Comparison of ENCODE assay signal across 12 mouse cellular contexts in the genomic region with DNA sequence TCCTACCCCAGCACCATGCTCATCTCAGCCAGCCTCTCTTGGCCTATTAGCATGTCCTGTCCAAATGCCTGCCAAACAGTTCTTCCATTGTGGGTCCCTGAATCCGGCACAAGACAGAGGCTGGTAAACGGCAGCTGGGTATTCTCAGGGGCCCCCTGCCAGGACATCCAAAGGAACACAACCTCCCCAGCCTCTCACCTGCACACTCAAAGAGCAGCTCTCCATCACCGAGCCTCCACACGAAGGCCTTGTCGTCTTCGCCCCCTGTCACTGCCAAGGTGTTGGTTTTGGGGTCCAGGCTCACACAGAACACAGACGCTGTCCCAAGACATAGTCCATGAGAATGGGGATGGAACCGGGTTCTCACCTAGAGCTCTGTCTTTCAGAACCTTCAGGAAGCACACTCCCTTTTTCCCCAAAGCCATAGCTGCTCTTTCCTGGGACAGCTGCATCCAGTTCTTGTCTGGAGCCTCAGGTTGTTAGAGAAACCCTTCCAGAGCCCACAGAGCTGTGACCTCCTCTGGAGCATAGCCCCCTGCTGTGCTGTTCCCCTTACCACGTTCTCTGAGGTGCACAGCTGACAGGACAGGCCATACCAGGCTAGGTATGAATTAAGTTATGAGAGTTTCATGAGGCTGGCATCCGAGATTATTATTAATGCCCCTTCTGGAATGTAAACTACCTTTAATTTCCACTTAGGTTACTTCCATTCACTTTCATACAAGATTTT. TPM values are rescaled to one million over a fixed set of nuclear protein-coding genes. Genes with fewer than 3 reads are reported as not detected.
DNase-seq lines count a peak whose midpoint lies in the region; ATAC-seq and TF ChIP-seq lines count a peak whose summit lies in the region.
"Had no signal": no experiment of that assay in that cellular context is flagged by ENCODE, and none has a peak within 500 bp of the region (broad histone marks: within the 10 kb centered on the region; RNA-seq: fewer than 3 reads in every experiment).

No protein-coding gene starts in this region.

- H3K4me3 ChIP-seq in forebrain, embryonic 14.5 days (ENCODE audit: low read depth, low read length), result no peak overlapping the region
- no peak overlapping the region for H3K4me3 ChIP-seq in forebrain, embryonic 16.5 days (replicated peaks; ENCODE audit: low read length)
- peak overlapping the region; percentile 54 for H3K4me3 ChIP-seq in megakaryocyte, embryonic 14.5 days (replicated peaks)
- H3K4me3 ChIP-seq in hindbrain, postnatal 0 days (ENCODE audit: low read length), result no peak overlapping the region
- peak overlapping the region; percentile 81 for H3K4me3 ChIP-seq in myocyte

- H3ac ChIP-seq in myocyte (ENCODE audit: control insufficient read depth, insufficient read length), result no peak overlapping the region

- no peak for TF ChIP-seq POLR2A in myocyte (IDR thresholded peaks at IDR 0.05; ENCODE audit: insufficient read length, low read depth)

- no peak overlapping the region for H3K27ac ChIP-seq in forebrain, embryonic 14.5 days (ENCODE audit: low read depth, low read length)
- no peak overlapping the region for H3K27ac ChIP-seq in forebrain, embryonic 16.5 days (ENCODE audit: low read length)
- no peak overlapping the region for H3K27ac ChIP-seq in hindbrain, postnatal 0 days

- peak overlapping the region; percentile 14; the same call in 1 of the 2 replicates for H3K4me2 ChIP-seq in forebrain, embryonic 14.5 days (ENCODE audit: low read length)
- H3K4me2 ChIP-seq in forebrain, embryonic 16.5 days (ENCODE audit: low read length), result no peak overlapping the region
- H3K4me2 ChIP-seq in hindbrain, postnatal 0 days (ENCODE audit: low read depth, low read length), result peak overlapping the region; percentile 76
- no peak overlapping the region for H3K4me2 ChIP-seq in myocyte (ENCODE audit: low read depth)

- H3K79me2 ChIP-seq in myocyte (ENCODE audit: control insufficient read depth, insufficient read depth), result peaks cover 11% of the 10 kb centered on the region

- TF ChIP-seq CTCF in hindbrain, postnatal 0 days (IDR thresholded peaks at IDR 0.05; ENCODE audit: low read depth), result no peak

- H3K4me1 ChIP-seq in forebrain, embryonic 14.5 days (ENCODE audit: control insufficient read depth, insufficient read depth, low read length), result peaks cover 12% of the 10 kb centered on the region
- peaks cover 23% of the 10 kb centered on the region for H3K4me1 ChIP-seq in forebrain, embryonic 16.5 days (replicated peaks; ENCODE audit: control insufficient read depth, insufficient read depth, low read length)
- peaks cover 76% of the 10 kb centered on the region for H3K4me1 ChIP-seq in megakaryocyte, embryonic 14.5 days
- peaks cover 16% of the 10 kb centered on the region; the same call in 1 of the 2 replicates for H3K4me1 ChIP-seq in hindbrain, postnatal 0 days (ENCODE audit: insufficient read depth, low read length)

- DNase-seq in forebrain, embryonic 14.5 days (ENCODE audit: low spot score), result no peak
- DNase-seq in hindbrain, postnatal 0 days (ENCODE audit: low spot score), result no peak
- no peak for DNase-seq in left cerebral cortex, adult 11 months (ENCODE audit: low spot score)
- DNase-seq in layer of hippocampus, adult 18-20 months (ENCODE audit: low spot score in 2 of 2), result no peak
- DNase-seq: kidney, adult 9 months; left cerebral cortex, postnatal 4 days; thymus, postnatal 4 days had no signal

- 89% methylated on average over 10 of the region's 10 CpGs for WGBS in forebrain, embryonic 14.5 days
- WGBS in forebrain, embryonic 16.5 days, result 87% methylated on average over 10 of the region's 10 CpGs
- WGBS in hindbrain, postnatal 0 days, result 85% methylated on average over 10 of the region's 10 CpGs

- H3K36me3 ChIP-seq in forebrain, embryonic 14.5 days (ENCODE audit: control insufficient read depth, insufficient read depth, low read length), result peaks cover 49% of the 10 kb centered on the region
- H3K36me3 ChIP-seq in forebrain, embryonic 16.5 days (ENCODE audit: control insufficient read depth, insufficient read depth), result peaks cover 5% of the 10 kb centered on the region; the same call in 1 of the 2 replicates
- H3K36me3 ChIP-seq in megakaryocyte, embryonic 14.5 days (replicated peaks; ENCODE audit: low read length), result peaks cover 64% of the 10 kb centered on the region
- peaks cover 31% of the 10 kb centered on the region for H3K36me3 ChIP-seq in hindbrain, postnatal 0 days (ENCODE audit: insufficient read depth, low read length)
- peaks cover 23% of the 10 kb centered on the region for H3K36me3 ChIP-seq in myocyte (ENCODE audit: control insufficient read depth, insufficient read depth)

- ATAC-seq in forebrain, embryonic 14.5 days, result no peak
- no peak for ATAC-seq in forebrain, embryonic 16.5 days
- ATAC-seq in megakaryocyte, adult 5-6 weeks (ENCODE audit: poor library complexity, severe bottlenecking), result no peak
- no peak for ATAC-seq in hindbrain, postnatal 0 days

- no peak overlapping the region; the same call in 1 of the 2 replicates for H3K9ac ChIP-seq in forebrain, embryonic 14.5 days (ENCODE audit: low read length)
- no peak overlapping the region for H3K9ac ChIP-seq in forebrain, embryonic 16.5 days (replicated peaks; ENCODE audit: low read depth, low read length)
- H3K9ac ChIP-seq in hindbrain, postnatal 0 days (replicated peaks; ENCODE audit: low read length), result no peak overlapping the region

- no peaks in the 10 kb centered on the region for H3K27me3 ChIP-seq in forebrain, embryonic 14.5 days (replicated peaks; ENCODE audit: control insufficient read depth, insufficient read depth, low read length)
- no peaks in the 10 kb centered on the region for H3K27me3 ChIP-seq in forebrain, embryonic 16.5 days (replicated peaks; ENCODE audit: control insufficient read depth, insufficient read depth, low read length)
- peaks cover 3% of the 10 kb centered on the region for H3K27me3 ChIP-seq in megakaryocyte, embryonic 14.5 days (replicated peaks)
- H3K27me3 ChIP-seq in hindbrain, postnatal 0 days (ENCODE audit: insufficient read depth, low read length), result no peaks in the 10 kb centered on the region
- H3K27me3 ChIP-seq in myocyte (ENCODE audit: control insufficient read depth, insufficient read depth, insufficient read length), result no peaks in the 10 kb centered on the region

- H3K9me3 ChIP-seq in forebrain, embryonic 14.5 days (replicated peaks; ENCODE audit: control insufficient read depth, low read length), result no peaks in the 10 kb centered on the region
- H3K9me3 ChIP-seq in forebrain, embryonic 16.5 days (ENCODE audit: control insufficient read depth, low read length), result no peaks in the 10 kb centered on the region
- no peaks in the 10 kb centered on the region for H3K9me3 ChIP-seq in megakaryocyte, embryonic 14.5 days
- no peaks in the 10 kb centered on the region for H3K9me3 ChIP-seq in hindbrain, postnatal 0 days (ENCODE audit: low read length)

RNA-seq across cellular contexts. Expression of a gene that starts 1.5 kb away (rescaled TPM):
- polyA plus RNA-seq in forebrain, embryonic 14.5 days (2014; fragmentation: Nextera tagmentation; extraction: Ambion mirVana), result 226 and 231 TPM in 2 replicates
- 216 and 225 TPM in 2 replicates for polyA plus RNA-seq in forebrain, embryonic 16.5 days (2015; fragmentation: Nextera tagmentation; extraction: Ambion mirVana)
- polyA plus RNA-seq in megakaryocyte, embryonic 14.5 days (2012; ENCODE audit: insufficient read depth, low replicate concordance), result 180 and 228 TPM in 2 replicates
- total RNA-seq in megakaryocyte, adult 5-6 weeks (2015), result 27.8 and 33.6 TPM in 2 replicates
- 48.2 and 59.5 TPM in 2 replicates for total RNA-seq in megakaryocyte, adult 5-6 weeks (2017)
- 131 and 161 TPM in 2 replicates for total RNA-seq in hindbrain, postnatal 0 days (2014; rRNA removed)
- 212 and 219 TPM in 2 replicates for polyA plus RNA-seq in hindbrain, postnatal 0 days (2015; fragmentation: Nextera tagmentation; extraction: Ambion mirVana)
- 199 TPM for polyA plus RNA-seq in myocyte (2012; fragmentation: generic; extraction: Trizol)
- total RNA-seq in layer of hippocampus, adult 18-20 months (2021), result 100 to 1,000 TPM; 163 to 168 TPM

RNA-seq across cellular contexts. Expression of a gene that starts 1.7 kb away (rescaled TPM):
- polyA plus RNA-seq in forebrain, embryonic 14.5 days (2014; fragmentation: Nextera tagmentation; extraction: Ambion mirVana), result 108 and 114 TPM in 2 replicates
- 98.4 and 105 TPM in 2 replicates for polyA plus RNA-seq in forebrain, embryonic 16.5 days (2015; fragmentation: Nextera tagmentation; extraction: Ambion mirVana)
- 113 and 116 TPM in 2 replicates for polyA plus RNA-seq in megakaryocyte, embryonic 14.5 days (2012; ENCODE audit: insufficient read depth, low replicate concordance)
- total RNA-seq in megakaryocyte, adult 5-6 weeks (2015), result 23.5 and 23.6 TPM in 2 replicates
- total RNA-seq in megakaryocyte, adult 5-6 weeks (2017), result 7.7 and 8.9 TPM in 2 replicates
- 102 and 113 TPM in 2 replicates for total RNA-seq in hindbrain, postnatal 0 days (2014; rRNA removed)
- 143 TPM in 2 replicates for polyA plus RNA-seq in hindbrain, postnatal 0 days (2015; fragmentation: Nextera tagmentation; extraction: Ambion mirVana)
- 93.7 TPM for polyA plus RNA-seq in myocyte (2012; fragmentation: generic; extraction: Trizol)
- 100 to 1,000 TPM; 192 to 206 TPM for total RNA-seq in layer of hippocampus, adult 18-20 months (2021)

RNA-seq across cellular contexts. Expression of a gene that starts 4.7 kb away (rescaled TPM):
- polyA plus RNA-seq in forebrain, embryonic 14.5 days (2014; fragmentation: Nextera tagmentation; extraction: Ambion mirVana), result 0.17 TPM in 1 of 2 replicates, not detected in the other
- polyA plus RNA-seq in forebrain, embryonic 16.5 days (2015; fragmentation: Nextera tagmentation; extraction: Ambion mirVana), result 0.20 TPM in 1 of 2 replicates, not detected in the other
- 0.28 TPM in 1 of 2 replicates, not detected in the other for polyA plus RNA-seq in megakaryocyte, embryonic 14.5 days (2012; ENCODE audit: insufficient read depth, low replicate concordance)
- total RNA-seq in megakaryocyte, adult 5-6 weeks (2015), result not detected in 2 replicates
- total RNA-seq in megakaryocyte, adult 5-6 weeks (2017), result not detected in 2 replicates
- total RNA-seq in hindbrain, postnatal 0 days (2014; rRNA removed), result not detected in 2 replicates
- polyA plus RNA-seq in hindbrain, postnatal 0 days (2015; fragmentation: Nextera tagmentation; extraction: Ambion mirVana), result 0.16 TPM in 1 of 2 replicates, not detected in the other
- polyA plus RNA-seq in myocyte (2012; fragmentation: generic; extraction: Trizol), result 0.14 TPM
- total RNA-seq in layer of hippocampus, adult 18-20 months (2021), result not detected
- total RNA-seq: granulocyte monocyte progenitor cell, adult 5-6 weeks; left cerebral cortex, postnatal 4 days had no signal

RNA-seq across cellular contexts. Expression of a gene that starts 22.4 kb away (rescaled TPM):
- polyA plus RNA-seq in forebrain, embryonic 14.5 days (2014; fragmentation: Nextera tagmentation; extraction: Ambion mirVana), result 3.7 and 4.9 TPM in 2 replicates
- 6.9 and 7.7 TPM in 2 replicates for polyA plus RNA-seq in forebrain, embryonic 16.5 days (2015; fragmentation: Nextera tagmentation; extraction: Ambion mirVana)
- polyA plus RNA-seq in megakaryocyte, embryonic 14.5 days (2012; ENCODE audit: insufficient read depth, low replicate concordance), result 128 and 140 TPM in 2 replicates
- total RNA-seq in megakaryocyte, adult 5-6 weeks (2015), result 13.6 and 15.5 TPM in 2 replicates
- 11.3 and 13.8 TPM in 2 replicates for total RNA-seq in megakaryocyte, adult 5-6 weeks (2017)
- total RNA-seq in hindbrain, postnatal 0 days (2014; rRNA removed), result 16.4 and 17.5 TPM in 2 replicates
- polyA plus RNA-seq in hindbrain, postnatal 0 days (2015; fragmentation: Nextera tagmentation; extraction: Ambion mirVana), result 14.8 and 16.5 TPM in 2 replicates
- polyA plus RNA-seq in myocyte (2012; fragmentation: generic; extraction: Trizol), result 178 TPM
- total RNA-seq in layer of hippocampus, adult 18-20 months (2021), result 10 to 100 TPM; 23.6 to 27.1 TPM

RNA-seq across cellular contexts. Expression of a gene that starts 47.2 kb away (rescaled TPM):
- polyA plus RNA-seq in forebrain, embryonic 14.5 days (2014; fragmentation: Nextera tagmentation; extraction: Ambion mirVana), result 341 and 351 TPM in 2 replicates
- polyA plus RNA-seq in forebrain, embryonic 16.5 days (2015; fragmentation: Nextera tagmentation; extraction: Ambion mirVana), result 413 and 455 TPM in 2 replicates
- polyA plus RNA-seq in megakaryocyte, embryonic 14.5 days (2012; ENCODE audit: insufficient read depth, low replicate concordance), result 817 and 1,833 TPM in 2 replicates
- 1,564 and 1,782 TPM in 2 replicates for total RNA-seq in megakaryocyte, adult 5-6 weeks (2015)
- 803 and 834 TPM in 2 replicates for total RNA-seq in megakaryocyte, adult 5-6 weeks (2017)
- total RNA-seq in hindbrain, postnatal 0 days (2014; rRNA removed), result 108 and 131 TPM in 2 replicates
- polyA plus RNA-seq in hindbrain, postnatal 0 days (2015; fragmentation: Nextera tagmentation; extraction: Ambion mirVana), result 414 and 417 TPM in 2 replicates
- 214 TPM for polyA plus RNA-seq in myocyte (2012; fragmentation: generic; extraction: Trizol)
- total RNA-seq in layer of hippocampus, adult 18-20 months (2021), result 100 to 1,000 TPM; 376 to 401 TPM

Comparison
In these comparisons a context has a peak if more than half of its experiments do, and no peak if none do; other contexts are left out.
1. H3K4me2 ChIP-seq: peak in forebrain, embryonic 14.5 days (single experiment) and hindbrain, postnatal 0 days (single experiment); none in forebrain, embryonic 16.5 days (single experiment) and myocyte (single experiment).
2. H3K4me3 ChIP-seq: peak in megakaryocyte, embryonic 14.5 days (single experiment) and myocyte (single experiment); none in forebrain, embryonic 14.5 days (single experiment), forebrain, embryonic 16.5 days (single experiment) and hindbrain, postnatal 0 days (single experiment).